Mouse (Mus musculus) spleen, adult 2 months (tissue): ENCODE data around the gene Fam189a1. TPM values are rescaled to one million over a fixed set of nuclear protein-coding genes. Genes with fewer than 3 reads are reported as not detected.

Experiments used
- DNase-seq, 2 experiments: peaks; one replicate each; pipeline versions ENCODE4 v3.0.0 to v3.0.0-alpha.2; 2012 to 2021; ENCODE audit warnings: low spot score in 2 of 2, low read depth in 1 of 2
- H3K27ac ChIP-seq: fragments of 200-500 bp; 2 replicates; pipeline ENCODE4 v1.5.1; 2012; ENCODE audit warnings: low read length, inconsistent platforms; ENCODE audit not compliant: insufficient read depth
- H3K27me3 ChIP-seq: fragments of 200-500 bp; 2 replicates; pipeline ENCODE4 v1.6.1; 2012; ENCODE audit warnings: mild to moderate bottlenecking, moderate library complexity, low read length, inconsistent platforms; ENCODE audit not compliant: control insufficient read depth, insufficient read depth
- H3K36me3 ChIP-seq: fragments of 200-500 bp; 2 replicates; pipeline ENCODE4 v1.6.1; 2012; ENCODE audit warnings: mild to moderate bottlenecking, low read length, inconsistent platforms; ENCODE audit not compliant: control insufficient read depth, insufficient read depth
- H3K4me1 ChIP-seq: fragments of 200-500 bp; 2 replicates; pipeline ENCODE4 v1.6.1; 2011; ENCODE audit warnings: inconsistent platforms; ENCODE audit not compliant: control insufficient read depth, insufficient read depth, insufficient read length
- H3K4me3 ChIP-seq: fragments of 200-500 bp; 2 replicates; pipeline ENCODE4 v1.5.1; 2011; ENCODE audit warnings: mild to moderate bottlenecking, inconsistent platforms; ENCODE audit not compliant: insufficient read depth, insufficient read length; ENCODE audit errors: extremely low read depth
- CTCF ChIP-seq: fragments of 200-500 bp; IDR thresholded peaks from 2 replicates; pipeline ENCODE4 v1.5.1; 2011; ENCODE audit warnings: mild to moderate bottlenecking, inconsistent platforms; ENCODE audit not compliant: insufficient read depth, insufficient read length, insufficient replicate concordance; ENCODE audit errors: extremely low read depth
- POLR2A ChIP-seq: fragments of 200-500 bp; IDR thresholded peaks from 2 replicates; pipeline ENCODE4 v1.6.1; 2011; ENCODE audit warnings: low read depth, low read length, inconsistent platforms
- WGBS: fragments of 180-500 bp; shearing (Covaris S2); methylation state at CpG from one replicate; pipeline ENCODE4 v1.1.7; 2018; 5-methylcytosine and 5-hydroxymethylcytosine counted together
- polyA plus RNA-seq: library from polyadenylated mRNA; depleted of rRNA; stranded (reverse); fragments of >200 nt; gene quantifications from 2 replicates; pipeline ENCODE4 v1.2.3, GENCODE M21; 2012

Fam189a1 gene
- polyA plus RNA-seq, 1 experiment: 0.04 TPM

DNA sequence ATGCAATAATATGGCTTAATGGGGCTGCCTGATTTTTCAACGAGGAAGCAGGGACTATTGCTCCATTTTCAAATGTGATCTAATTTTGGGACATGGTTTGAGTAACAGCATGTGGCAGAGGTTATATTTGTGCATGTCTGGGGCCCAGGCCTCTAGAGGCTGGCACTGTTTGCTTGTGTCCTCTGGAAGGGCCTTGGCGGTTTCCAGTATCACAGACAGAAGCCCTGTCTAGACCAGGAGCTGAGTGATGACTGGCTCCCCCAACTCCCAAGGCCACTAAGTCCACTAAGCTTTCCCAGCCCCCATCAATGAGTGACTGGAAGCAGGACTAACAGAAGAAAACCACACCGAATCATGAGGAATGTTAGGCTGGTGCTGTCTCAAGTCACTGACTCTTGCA is 265.2 kb downstream of the Fam189a1 start:
- TF ChIP-seq POLR2A (no peak), CTCF (no peak)
- no peak overlapping the region for H3K27ac ChIP-seq
- no peaks in the 10 kb centered on the region for H3K36me3 ChIP-seq
- no peaks in the 10 kb centered on the region for H3K27me3 ChIP-seq
- no peak for DNase-seq
- WGBS: 76% methylated on average over 3 of the region's 3 CpGs
- H3K4me3 ChIP-seq: no peak overlapping the region
- no peaks in the 10 kb centered on the region; the same call in 1 of the 2 replicates for H3K4me1 ChIP-seq

- Histone ChIP-seq H3K4me1 (no peaks in the 10 kb centered on the region; the same call in 1 of the 2 replicates), H3K27ac (no peak overlapping the region), H3K27me3 (no peaks in the 10 kb centered on the region), H3K4me3 (no peak overlapping the region), H3K36me3 (no peaks in the 10 kb centered on the region)
- no peak for DNase-seq
- 93% methylated on average over 9 of the region's 9 CpGs for WGBS
- no peak for TF ChIP-seq CTCF
- no peak for TF ChIP-seq POLR2A
Observed at GRCm38 (mm10) chr7:64889919-64890318, 266.5 kb downstream of the Fam189a1 start.

DNA sequence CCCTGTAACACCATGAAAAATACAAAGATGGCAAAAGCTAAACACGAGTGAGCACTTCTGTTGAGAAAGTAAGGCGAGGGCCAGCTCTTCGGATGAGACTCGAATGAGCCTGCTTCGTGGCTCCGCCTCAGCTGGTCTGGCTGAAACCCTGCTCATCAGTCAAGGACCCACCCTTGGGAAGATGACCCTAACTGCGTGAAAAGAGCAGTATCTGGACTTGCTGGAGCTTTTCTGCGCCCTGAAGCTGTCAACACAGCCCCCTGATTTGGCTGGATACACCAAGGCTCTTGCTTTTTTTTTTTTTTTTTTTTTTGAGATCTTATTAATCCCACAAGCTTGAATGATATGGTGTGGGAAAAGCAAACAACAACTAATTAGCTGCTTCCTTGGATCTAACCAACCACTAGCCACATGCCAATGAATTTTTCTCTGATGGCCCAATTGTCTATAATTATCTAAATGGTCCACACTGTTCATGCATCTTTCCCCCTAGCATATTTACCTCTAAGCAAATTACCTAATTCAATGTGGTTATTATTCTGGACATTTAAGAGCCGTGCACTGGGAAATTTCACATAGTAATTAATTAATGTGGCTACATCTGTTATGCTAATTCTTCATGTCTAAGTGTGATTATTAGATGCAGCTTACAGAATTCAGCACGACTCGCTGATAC is 272.0 kb downstream of the Fam189a1 start:
- Histone ChIP-seq H3K4me1 (no peaks in the 10 kb centered on the region), H3K4me3 (no peak overlapping the region), H3K27ac (no peak overlapping the region), H3K36me3 (no peaks in the 10 kb centered on the region), H3K27me3 (no peaks in the 10 kb centered on the region)
- WGBS: 80% methylated on average over 11 of the region's 11 CpGs
- DNase-seq: no peak
- no peak for TF ChIP-seq POLR2A
- TF ChIP-seq CTCF: no peak

DNA sequence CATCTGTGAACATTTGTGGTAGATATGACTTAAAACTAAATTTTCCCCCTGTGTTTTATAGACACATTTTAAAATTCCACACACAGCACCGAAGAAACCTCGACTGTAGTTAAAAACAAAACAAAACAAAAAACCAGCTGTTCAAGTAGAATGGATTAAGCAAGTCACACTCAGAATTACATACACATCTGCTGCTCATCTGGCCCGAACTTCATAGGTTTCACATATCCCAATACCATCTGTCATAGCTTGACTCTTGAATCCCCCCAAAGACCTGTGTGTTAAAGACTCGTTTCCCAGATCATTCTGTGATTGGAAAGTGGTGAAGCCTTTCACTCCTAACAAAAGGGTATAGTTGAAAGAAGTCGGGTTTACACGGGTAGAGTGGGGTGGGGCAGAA is 274.1 kb downstream of the Fam189a1 start:
- DNase-seq: no peak
- Histone ChIP-seq H3K27ac (no peak overlapping the region), H3K4me1 (no peaks in the 10 kb centered on the region), H3K4me3 (no peak overlapping the region), H3K36me3 (no peaks in the 10 kb centered on the region), H3K27me3 (no peaks in the 10 kb centered on the region)
- WGBS: 81% methylated on average over 6 of the region's 6 CpGs
- TF ChIP-seq POLR2A (no peak), CTCF (no peak)

- TF ChIP-seq CTCF (no peak), POLR2A (no peak)
- 9% methylated on average over 7 of the region's 7 CpGs for WGBS
Observed at GRCm38 (mm10) chr7:64881387-64881786, 275.0 kb downstream of the Fam189a1 start.

GRCm38 (mm10) chr7:64880415-64880814 is 276.0 kb downstream of the Fam189a1 start:
- TF ChIP-seq CTCF (no peak), POLR2A (no peak)
- no peak overlapping the region for H3K4me3 ChIP-seq
- no peaks in the 10 kb centered on the region for H3K27me3 ChIP-seq
- H3K36me3 ChIP-seq: no peaks in the 10 kb centered on the region
- WGBS: 91% methylated on average over 5 of the region's 5 CpGs
- DNase-seq: no peak
- no peak overlapping the region for H3K27ac ChIP-seq
- no peaks in the 10 kb centered on the region for H3K4me1 ChIP-seq

More at GRCm38 (mm10) chr7:64881387-64881786, 275.0 kb downstream of the Fam189a1 start:
- no peaks in the 10 kb centered on the region for H3K36me3 ChIP-seq
- no peak overlapping the region for H3K4me3 ChIP-seq
- H3K27ac ChIP-seq: no peak overlapping the region
- no peak for DNase-seq
- H3K4me1 ChIP-seq: no peaks in the 10 kb centered on the region
- no peaks in the 10 kb centered on the region for H3K27me3 ChIP-seq

DNA sequence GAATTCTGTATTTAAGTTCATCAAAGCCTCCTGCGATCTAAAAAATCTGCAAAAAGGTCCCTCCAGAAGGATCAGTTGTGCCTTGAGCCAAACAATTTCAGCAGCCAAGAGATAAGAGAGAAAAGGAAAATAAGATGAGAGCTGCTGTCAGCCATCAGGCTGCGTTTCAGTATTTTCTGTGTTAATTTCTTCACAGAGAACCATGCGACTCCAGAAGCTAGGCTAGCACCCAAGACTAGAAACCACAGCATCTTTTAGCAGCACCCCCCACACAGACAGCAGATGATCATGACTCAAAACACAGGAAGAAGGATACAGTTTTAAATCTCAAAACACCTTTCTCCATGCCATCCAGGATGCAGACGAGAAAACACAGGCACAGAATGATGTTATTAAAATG is 281.4 kb downstream of the Fam189a1 start:
- no peak overlapping the region for H3K27ac ChIP-seq
- no peak for DNase-seq
- no peak for TF ChIP-seq POLR2A
- TF ChIP-seq CTCF: no peak
- no peaks in the 10 kb centered on the region for H3K27me3 ChIP-seq
- WGBS: 88% methylated on average over 4 of the region's 4 CpGs
- no peak overlapping the region for H3K4me3 ChIP-seq
- peaks cover 5% of the 10 kb centered on the region; the same call in 1 of the 2 replicates for H3K4me1 ChIP-seq
- no peaks in the 10 kb centered on the region for H3K36me3 ChIP-seq
